ENCODE assay signal across 9 mouse cellular contexts in genomic region chr2:118897392-118897791, GRCm38 (mm10). TPM values are rescaled to one million over a fixed set of nuclear protein-coding genes. Genes with fewer than 3 reads are reported as not detected.
DNase-seq lines count a peak whose midpoint lies in the region; ATAC-seq and TF ChIP-seq lines count a peak whose summit lies in the region.
"Had no signal": no experiment of that assay in that cellular context is flagged by ENCODE, and none has a peak within 500 bp of the region (broad histone marks: within the 10 kb centered on the region; RNA-seq: fewer than 3 reads in every experiment).

No protein-coding gene starts in this region.

- H3K4me1 ChIP-seq in heart, embryonic 14.5 days (ENCODE audit: control insufficient read depth in 2 of 2, insufficient read depth in 2 of 2, low read length in 2 of 2) = peaks cover 15 to 28% of the 10 kb centered on the region in 2 experiments
- peaks cover 17% of the 10 kb centered on the region for H3K4me1 ChIP-seq in hindbrain, embryonic 11.5 days (replicated peaks; ENCODE audit: control insufficient read depth, insufficient read depth, low read length)
- peaks cover 63% of the 10 kb centered on the region for H3K4me1 ChIP-seq in midbrain, embryonic 10.5 days

- no peaks in the 10 kb centered on the region for H3K9me3 ChIP-seq in heart, embryonic 14.5 days (ENCODE audit: control insufficient read depth, low read length)
- H3K9me3 ChIP-seq in hindbrain, embryonic 11.5 days (ENCODE audit: control insufficient read depth, low read length) = no peaks in the 10 kb centered on the region
- no peaks in the 10 kb centered on the region for H3K9me3 ChIP-seq in midbrain, embryonic 10.5 days (replicated peaks)

- no peak for TF ChIP-seq CTCF in left cerebral cortex, adult 2 months (IDR thresholded peaks at IDR 0.05)

- H3K27me3 ChIP-seq in heart, embryonic 14.5 days (ENCODE audit: control insufficient read depth, insufficient read depth, low read length) = peaks cover 79% of the 10 kb centered on the region
- peaks cover 58% of the 10 kb centered on the region for H3K27me3 ChIP-seq in hindbrain, embryonic 11.5 days (ENCODE audit: control insufficient read depth, insufficient read depth, low read length)
- H3K27me3 ChIP-seq in midbrain, embryonic 10.5 days (ENCODE audit: low read depth, poor library complexity, severe bottlenecking) = peaks cover 84% of the 10 kb centered on the region

- DNase-seq in heart, adult 8-10 months (ENCODE audit: low spot score) = no peak
- DNase-seq in ZHBTc4 (ENCODE audit: low read depth, low spot score) = peak; percentile 75
- peak; percentile 45 for DNase-seq in hindbrain, embryonic 11.5 days (ENCODE audit: low spot score)
- peak; percentile 35 for DNase-seq in midbrain, embryonic 10.5 days (ENCODE audit: low spot score)
- no peak for DNase-seq in frontal cortex, postnatal 10 days (ENCODE audit: low spot score in 2 of 2)
- DNase-seq in left cerebral cortex, adult 2 months (ENCODE audit: extremely low spot score in 1 of 2, low spot score in 2 of 2) = no peak
- no peak for DNase-seq in urinary bladder, postnatal 25 days (ENCODE audit: low spot score)
- DNase-seq: right cerebral cortex, postnatal 25 days had no signal

- H3K36me3 ChIP-seq in heart, embryonic 14.5 days (ENCODE audit: control insufficient read depth, insufficient read depth, low read length) = no peaks in the 10 kb centered on the region
- H3K36me3 ChIP-seq in hindbrain, embryonic 11.5 days (ENCODE audit: control insufficient read depth, insufficient read depth, low read length) = no peaks in the 10 kb centered on the region
- no peaks in the 10 kb centered on the region for H3K36me3 ChIP-seq in midbrain, embryonic 10.5 days

- WGBS in heart, embryonic 14.5 days = 6% methylated on average over 7 of the region's 7 CpGs
- under 1% methylated on average over 7 of the region's 7 CpGs for WGBS in hindbrain, embryonic 11.5 days
- under 1% methylated on average over 7 of the region's 7 CpGs for WGBS in midbrain, embryonic 10.5 days

- intact Hi-C loops in left cerebral cortex, adult 2 months (cut with DNase I) = no loop called here

- ATAC-seq in heart, embryonic 14.5 days (ENCODE audit: insufficient number of reproducible peaks, insufficient read depth, low FRiP score, low read depth) = no peak
- no peak for ATAC-seq in hindbrain, embryonic 11.5 days (ENCODE audit: low FRiP score)

- peak overlapping the region; percentile 63; the same call in 1 of the 2 replicates for H3K9ac ChIP-seq in heart, embryonic 14.5 days (ENCODE audit: low read length)
- no peak overlapping the region for H3K9ac ChIP-seq in hindbrain, embryonic 11.5 days (ENCODE audit: low read depth, low read length)

- no peak overlapping the region for H3K27ac ChIP-seq in heart, embryonic 14.5 days (replicated peaks in 1 of 2; ENCODE audit: control insufficient read depth in 1 of 2, insufficient read depth in 1 of 2, low read depth in 2 of 2, low read length in 2 of 2)
- H3K27ac ChIP-seq in hindbrain, embryonic 11.5 days (ENCODE audit: low read depth, low read length) = no peak overlapping the region
- H3K27ac ChIP-seq in midbrain, embryonic 10.5 days (replicated peaks) = no peak overlapping the region
- H3K27ac ChIP-seq in left cerebral cortex, adult 2 months = no peak overlapping the region

- H3K4me2 ChIP-seq in heart, embryonic 14.5 days (ENCODE audit: low read length) = peak overlapping the region; percentile 93
- H3K4me2 ChIP-seq in hindbrain, embryonic 11.5 days (replicated peaks; ENCODE audit: low read depth, low read length) = peak overlapping the region; percentile 62; the same call in 1 of the 2 replicates

- peak overlapping the region; percentile 33 to 56; a peak in 2 of 4 replicates for H3K4me3 ChIP-seq in heart, embryonic 14.5 days (ENCODE audit: control insufficient read depth in 1 of 2, insufficient read depth in 1 of 2, low read depth in 1 of 2, low read length in 2 of 2)
- H3K4me3 ChIP-seq in hindbrain, embryonic 11.5 days (ENCODE audit: low read depth, low read length) = peak overlapping the region; percentile 34
- peak overlapping the region; percentile 58 for H3K4me3 ChIP-seq in midbrain, embryonic 10.5 days
- H3K4me3 ChIP-seq in left cerebral cortex, adult 2 months = no peak overlapping the region; the same call in 1 of the 2 replicates

RNA-seq across cellular contexts. Expression of gene Bahd1, which starts 2.8 kb away (rescaled TPM):
- 1.0 and 1.6 TPM in 2 replicates for polyA plus RNA-seq in heart, embryonic 14.5 days (2014; fragmentation: Nextera tagmentation; extraction: Ambion mirVana)
- 10 to 100 TPM; 14.0 to 21.2 (median 15.9) TPM for total RNA-seq in heart, adult 8-10 months (2022)
- polyA plus RNA-seq in hindbrain, embryonic 11.5 days (2014; fragmentation: Nextera tagmentation; extraction: Ambion mirVana) = 2.1 TPM in 2 replicates
- polyA plus RNA-seq in midbrain, embryonic 10.5 days (2016; fragmentation: Nextera tagmentation; extraction: Ambion mirVana) = 3.8 and 3.9 TPM in 2 replicates
- total RNA-seq in left cerebral cortex, adult 2 months (2021) = 10 to 100 TPM; 52.2 to 58.1 TPM

RNA-seq across cellular contexts. Expression of gene Chst14, which starts 28.9 kb away (rescaled TPM):
- polyA plus RNA-seq in heart, embryonic 14.5 days (2014; fragmentation: Nextera tagmentation; extraction: Ambion mirVana) = 21.3 and 25.7 TPM in 2 replicates
- total RNA-seq in heart, adult 8-10 months (2022) = 1 to 10 TPM; 5.7 to 9.2 (median 8.4) TPM
- 19.1 and 22.2 TPM in 2 replicates for polyA plus RNA-seq in hindbrain, embryonic 11.5 days (2014; fragmentation: Nextera tagmentation; extraction: Ambion mirVana)
- 14.5 and 17.2 TPM in 2 replicates for polyA plus RNA-seq in midbrain, embryonic 10.5 days (2016; fragmentation: Nextera tagmentation; extraction: Ambion mirVana)
- total RNA-seq in left cerebral cortex, adult 2 months (2021) = 1 to 10 TPM; 2.4 to 3.3 TPM

RNA-seq across cellular contexts. Expression of gene Ivd, which starts 35.6 kb away (rescaled TPM):
- polyA plus RNA-seq in heart, embryonic 14.5 days (2014; fragmentation: Nextera tagmentation; extraction: Ambion mirVana) = 70.6 and 75.6 TPM in 2 replicates
- 100 to 1,000 TPM; 383 to 490 (median 481) TPM for total RNA-seq in heart, adult 8-10 months (2022)
- 42.1 and 45.0 TPM in 2 replicates for polyA plus RNA-seq in hindbrain, embryonic 11.5 days (2014; fragmentation: Nextera tagmentation; extraction: Ambion mirVana)
- 63.3 and 67.3 TPM in 2 replicates for polyA plus RNA-seq in midbrain, embryonic 10.5 days (2016; fragmentation: Nextera tagmentation; extraction: Ambion mirVana)
- 10 to 100 TPM; 72.2 to 73.7 TPM for total RNA-seq in left cerebral cortex, adult 2 months (2021)

Comparison
In these comparisons a context has a peak if more than half of its experiments do, and no peak if none do; other contexts are left out.
1. DNase-seq: peak in ZHBTc4 (single experiment), hindbrain, embryonic 11.5 days (single experiment) and midbrain, embryonic 10.5 days (single experiment); none in heart, adult 8-10 months (single experiment), frontal cortex, postnatal 10 days (0 of 2), left cerebral cortex, adult 2 months (0 of 2) and urinary bladder, postnatal 25 days (single experiment).